Mouse (Mus musculus) cortical plate, adult 2 months (tissue): ENCODE data around the gene Lifr.

Experiments
- CTCF ChIP-seq: fragments of 200-500 bp; IDR thresholded peaks from 2 replicates; pipeline ENCODE4 v1.5.1; 2011; ENCODE audit warnings: mild to moderate bottlenecking, control low read depth, low read length; ENCODE audit not compliant: insufficient read depth; ENCODE audit errors: extremely low read depth
- POLR2A ChIP-seq: fragments of 200-500 bp; IDR thresholded peaks from 2 replicates; pipeline ENCODE4 v1.6.1; 2011; ENCODE audit warnings: mild to moderate bottlenecking, low read length, control low read depth; ENCODE audit not compliant: insufficient read depth; ENCODE audit errors: extremely low read depth

DNA sequence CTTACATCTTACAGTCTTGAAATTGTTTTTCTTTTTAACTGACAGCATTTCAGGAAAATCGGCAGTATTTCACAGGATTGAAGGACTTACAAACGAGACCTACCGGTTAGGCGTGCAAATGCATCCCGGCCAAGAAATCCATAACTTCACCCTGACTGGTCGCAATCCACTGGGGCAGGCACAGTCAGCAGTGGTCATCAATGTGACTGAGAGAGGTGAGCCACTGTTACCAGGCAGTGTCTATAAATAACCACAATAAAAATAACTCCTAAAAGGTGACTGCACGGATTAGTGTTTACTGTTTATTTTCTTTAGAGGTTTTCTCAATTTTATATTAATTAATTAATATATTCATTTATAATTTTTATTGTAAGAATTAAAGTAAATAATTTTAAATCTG is 82.9 kb downstream of the Lifr start:
- TF ChIP-seq POLR2A: no peak
- no peak for TF ChIP-seq CTCF
